Mouse (Mus musculus): Measurements from ENCODE around the gene Cox19. TPM values are rescaled to one million over a fixed set of nuclear protein-coding genes. Genes with fewer than 3 reads are reported as not detected.

Gene Cox19
- polyA plus RNA-seq, 2 experiments: 77.8 to 108 TPM

DNA sequence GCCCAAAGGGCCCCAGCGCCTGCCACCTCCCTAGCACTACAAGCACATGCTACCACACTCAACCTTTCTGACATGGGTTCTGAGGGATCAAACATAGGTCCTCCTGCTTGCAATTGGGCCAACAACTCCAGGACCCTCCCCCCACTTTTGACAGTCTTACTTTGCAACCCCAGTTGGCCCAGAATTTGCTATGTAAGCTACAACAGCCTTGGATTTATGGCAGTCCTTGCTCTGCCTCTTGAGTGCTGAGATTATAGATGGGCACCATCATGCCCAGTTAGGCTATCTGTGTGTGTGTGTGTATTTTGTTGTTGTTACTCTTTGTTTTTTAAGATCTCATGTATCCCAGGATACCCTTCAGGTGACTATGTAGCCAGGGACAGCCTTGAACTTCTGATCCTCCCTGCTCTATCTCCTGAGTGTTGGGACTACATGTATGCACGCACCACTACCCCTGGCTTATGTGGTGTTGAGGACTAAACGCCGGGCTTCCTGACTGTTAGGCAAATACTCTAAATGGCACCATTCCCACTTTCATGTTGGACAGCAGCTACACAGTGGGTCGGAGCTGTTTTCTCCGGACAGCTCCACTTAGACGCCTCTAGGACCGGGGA is 28.7 kb upstream of the Cox19 start:
- ATAC-seq (ENCODE audit: low FRiP score, low read depth): no peak
- WGBS: 23% methylated on average over 8 of the region's 8 CpGs
- H3K4me2 ChIP-seq (replicated peaks; ENCODE audit: low read depth, low read length, severe bottlenecking): peak overlapping the region; percentile 73
- H3K9me3 ChIP-seq (ENCODE audit: control insufficient read depth, low read length): no peaks in the 10 kb centered on the region
- TF ChIP-seq POLR2A (IDR thresholded peaks at IDR 0.05; ENCODE audit: borderline replicate concordance, extremely low read depth, insufficient read depth, insufficient read length): no peak
- peak overlapping the region; percentile 58 for H3K4me3 ChIP-seq (replicated peaks; ENCODE audit: low read length)
- H3K9ac ChIP-seq (ENCODE audit: low read depth, low read length, severe bottlenecking): peak overlapping the region; percentile 60; the same call in 1 of the 2 replicates
- no peaks in the 10 kb centered on the region for H3K36me3 ChIP-seq (ENCODE audit: control insufficient read depth, insufficient read depth, low read length)
- no peak for DNase-seq (ENCODE audit: low spot score)
- no peaks in the 10 kb centered on the region for H3K27me3 ChIP-seq (ENCODE audit: control insufficient read depth, insufficient read depth, low read length)
- peaks cover 33% of the 10 kb centered on the region for H3K4me1 ChIP-seq (ENCODE audit: control insufficient read depth, insufficient read depth, low read length)
- no peak overlapping the region for H3K27ac ChIP-seq (replicated peaks; ENCODE audit: low read depth, low read length)

- Histone ChIP-seq H3K9me3 (ENCODE audit: control insufficient read depth, low read length) (no peaks in the 10 kb centered on the region), H3K36me3 (ENCODE audit: control insufficient read depth, insufficient read depth, low read length) (no peaks in the 10 kb centered on the region), H3K27ac (replicated peaks; ENCODE audit: low read depth, low read length) (0 out of 2 replicates have a peak overlapping the region, but pooled peaks have one; percentile 26), H3K4me3 (replicated peaks; ENCODE audit: low read length) (no peak overlapping the region), H3K9ac (ENCODE audit: low read depth, low read length, severe bottlenecking) (no peak overlapping the region), H3K27me3 (ENCODE audit: control insufficient read depth, insufficient read depth, low read length) (no peaks in the 10 kb centered on the region), H3K4me2 (replicated peaks; ENCODE audit: low read depth, low read length, severe bottlenecking) (0 out of 2 replicates have a peak overlapping the region, but pooled peaks have one; percentile 10), H3K4me1 (ENCODE audit: control insufficient read depth, insufficient read depth, low read length) (peaks cover 33% of the 10 kb centered on the region)
- WGBS: 49% methylated on average over 20 of the region's 21 CpGs
- no peak for DNase-seq (ENCODE audit: low spot score)
- no peak for TF ChIP-seq POLR2A (IDR thresholded peaks at IDR 0.05; ENCODE audit: borderline replicate concordance, extremely low read depth, insufficient read depth, insufficient read length)
- no peak for ATAC-seq (ENCODE audit: low FRiP score, low read depth)
Observed at GRCm38 (mm10) chr5:139378986-139379629, 27.9 kb upstream of the Cox19 start.

DNA sequence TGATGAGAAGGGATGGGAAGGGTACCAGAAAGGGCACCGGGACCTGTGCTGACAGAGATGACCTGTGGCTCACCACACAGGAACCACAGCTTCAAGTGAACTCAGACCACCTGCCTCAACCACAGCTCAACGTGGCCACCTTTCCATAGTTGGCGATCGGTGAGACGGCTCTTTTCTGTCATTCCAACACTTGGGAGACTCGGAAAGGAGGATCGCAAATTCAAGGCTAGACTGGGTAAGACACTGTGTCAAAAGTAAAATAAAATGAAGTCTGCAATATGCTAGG is 27.0 kb upstream of the Cox19 start:
- H3K9ac ChIP-seq (ENCODE audit: low read depth, low read length, severe bottlenecking): no peak overlapping the region
- peaks cover 33% of the 10 kb centered on the region for H3K4me1 ChIP-seq (ENCODE audit: control insufficient read depth, insufficient read depth, low read length)
- 90% methylated on average over 7 of the region's 7 CpGs for WGBS
- no peaks in the 10 kb centered on the region for H3K9me3 ChIP-seq (ENCODE audit: control insufficient read depth, low read length)
- no peak overlapping the region for H3K4me2 ChIP-seq (replicated peaks; ENCODE audit: low read depth, low read length, severe bottlenecking)
- no peaks in the 10 kb centered on the region for H3K36me3 ChIP-seq (ENCODE audit: control insufficient read depth, insufficient read depth, low read length)
- DNase-seq (ENCODE audit: low spot score): no peak
- no peak for TF ChIP-seq POLR2A (IDR thresholded peaks at IDR 0.05; ENCODE audit: borderline replicate concordance, extremely low read depth, insufficient read depth, insufficient read length)
- no peaks in the 10 kb centered on the region for H3K27me3 ChIP-seq (ENCODE audit: control insufficient read depth, insufficient read depth, low read length)
- ATAC-seq (ENCODE audit: low FRiP score, low read depth): no peak
- no peak overlapping the region for H3K27ac ChIP-seq (replicated peaks; ENCODE audit: low read depth, low read length)
- H3K4me3 ChIP-seq (replicated peaks; ENCODE audit: low read length): no peak overlapping the region

GRCm38 (mm10) chr5:139377468-139378270 is 26.5 kb upstream of the Cox19 start, which contains the start of gene Gpr146:
TSS of gene Gpr146 (plus strand) at chr5:139377697.
- H3K27ac ChIP-seq (replicated peaks; ENCODE audit: low read depth, low read length): 0 out of 2 replicates have a peak within 1 kb of the TSS, but pooled peaks have one; percentile 55
- no peaks in the 10 kb centered on the region for H3K27me3 ChIP-seq (ENCODE audit: control insufficient read depth, insufficient read depth, low read length)
- peaks cover 33% of the 10 kb centered on the region for H3K4me1 ChIP-seq (ENCODE audit: control insufficient read depth, insufficient read depth, low read length)
- TF ChIP-seq POLR2A (IDR thresholded peaks at IDR 0.05; ENCODE audit: borderline replicate concordance, extremely low read depth, insufficient read depth, insufficient read length): no peak
- no peaks in the 10 kb centered on the region for H3K9me3 ChIP-seq (ENCODE audit: control insufficient read depth, low read length)
- WGBS: 55% methylated on average over 18 of the region's 18 CpGs
- ATAC-seq (ENCODE audit: low FRiP score, low read depth) (no peak), DNase-seq (ENCODE audit: low spot score) (peak; percentile 60)
- no peaks in the 10 kb centered on the region for H3K36me3 ChIP-seq (ENCODE audit: control insufficient read depth, insufficient read depth, low read length)
- no peak within 1 kb of the TSS for H3K9ac ChIP-seq (ENCODE audit: low read depth, low read length, severe bottlenecking)
- H3K4me2 ChIP-seq (replicated peaks; ENCODE audit: low read depth, low read length, severe bottlenecking): no peak within 1 kb of the TSS
- H3K4me3 ChIP-seq (replicated peaks; ENCODE audit: low read length): no peak within 1 kb of the TSS

DNA sequence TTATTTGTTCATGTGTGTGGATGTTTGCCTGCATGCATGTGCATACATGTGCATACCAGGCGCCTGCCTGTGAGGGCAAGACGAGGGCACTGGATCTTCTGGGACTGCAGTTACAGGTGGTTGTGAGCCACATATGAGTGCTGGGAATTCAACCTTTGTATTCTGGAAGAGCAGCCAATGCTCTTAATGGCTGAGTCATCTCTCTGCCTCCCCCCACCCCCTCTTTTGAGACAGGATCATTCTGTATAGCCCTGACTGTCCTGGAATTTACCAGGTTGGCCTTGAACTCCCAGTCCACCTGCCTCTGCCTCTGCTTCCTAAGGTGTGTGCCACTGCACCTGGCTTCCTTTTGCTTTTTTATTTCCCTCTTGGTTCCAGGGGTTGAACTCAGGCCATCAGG is 23.6 kb upstream of the Cox19 start:
- ATAC-seq (ENCODE audit: low FRiP score, low read depth) (no peak), DNase-seq (ENCODE audit: low spot score) (no peak)
- no peak overlapping the region for H3K9ac ChIP-seq (ENCODE audit: low read depth, low read length, severe bottlenecking)
- TF ChIP-seq POLR2A (IDR thresholded peaks at IDR 0.05; ENCODE audit: borderline replicate concordance, extremely low read depth, insufficient read depth, insufficient read length): no peak
- H3K27ac ChIP-seq (replicated peaks; ENCODE audit: low read depth, low read length): no peak overlapping the region
- no peak overlapping the region for H3K4me2 ChIP-seq (replicated peaks; ENCODE audit: low read depth, low read length, severe bottlenecking)
- H3K27me3 ChIP-seq (ENCODE audit: control insufficient read depth, insufficient read depth, low read length): no peaks in the 10 kb centered on the region
- no peaks in the 10 kb centered on the region for H3K9me3 ChIP-seq (ENCODE audit: control insufficient read depth, low read length)
- no peak overlapping the region for H3K4me3 ChIP-seq (replicated peaks; ENCODE audit: low read length)
- no peaks in the 10 kb centered on the region for H3K36me3 ChIP-seq (ENCODE audit: control insufficient read depth, insufficient read depth, low read length)
- WGBS: 86% methylated on average over 2 of the region's 2 CpGs
- peaks cover 45% of the 10 kb centered on the region for H3K4me1 ChIP-seq (ENCODE audit: control insufficient read depth, insufficient read depth, low read length)

All from limb, embryonic 14.5 days (tissue).